Mouse (Mus musculus): ENCODE results near the gene Jsrp1.

Jsrp1 gene

GRCm38 (mm10) chr10:80774981-80775380 lies 38.3 kb downstream of the Jsrp1 start:
- Histone ChIP-seq H3K27me3 (ENCODE audit: insufficient read depth, low read length) (no peaks in the 10 kb centered on the region), H3K4me3 (replicated peaks; ENCODE audit: low read length) (no peak overlapping the region), H3K36me3 (ENCODE audit: insufficient read depth, low read length) (peaks cover 100% of the 10 kb centered on the region), H3K4me1 (replicated peaks; ENCODE audit: low read depth, low read length) (peaks cover 36% of the 10 kb centered on the region), H3K9me3 (ENCODE audit: low read length) (no peaks in the 10 kb centered on the region)
- TF ChIP-seq POU5F1 (IDR thresholded peaks at IDR 0.05; ENCODE audit: borderline replicate concordance, low read length) (no peak), NANOG (IDR thresholded peaks at IDR 0.05; ENCODE audit: borderline replicate concordance, low read length) (no peak), CTCF (conservative IDR thresholded peaks at IDR 0.05; ENCODE audit: low read length) (no peak)

GRCm38 (mm10) chr10:80774549-80774948 lies 38.7 kb downstream of the Jsrp1 start:
- TF ChIP-seq NANOG (IDR thresholded peaks at IDR 0.05; ENCODE audit: borderline replicate concordance, low read length), result no peak
- TF ChIP-seq CTCF (conservative IDR thresholded peaks at IDR 0.05; ENCODE audit: low read length), result peak; percentile 95
- TF ChIP-seq POU5F1 (IDR thresholded peaks at IDR 0.05; ENCODE audit: borderline replicate concordance, low read length), result no peak
- H3K4me3 ChIP-seq (replicated peaks; ENCODE audit: low read length), result no peak overlapping the region
- H3K36me3 ChIP-seq (ENCODE audit: insufficient read depth, low read length), result peaks cover 100% of the 10 kb centered on the region
- H3K9me3 ChIP-seq (ENCODE audit: low read length), result no peaks in the 10 kb centered on the region
- H3K4me1 ChIP-seq (replicated peaks; ENCODE audit: low read depth, low read length), result peaks cover 36% of the 10 kb centered on the region
- H3K27me3 ChIP-seq (ENCODE audit: insufficient read depth, low read length), result no peaks in the 10 kb centered on the region

DNA sequence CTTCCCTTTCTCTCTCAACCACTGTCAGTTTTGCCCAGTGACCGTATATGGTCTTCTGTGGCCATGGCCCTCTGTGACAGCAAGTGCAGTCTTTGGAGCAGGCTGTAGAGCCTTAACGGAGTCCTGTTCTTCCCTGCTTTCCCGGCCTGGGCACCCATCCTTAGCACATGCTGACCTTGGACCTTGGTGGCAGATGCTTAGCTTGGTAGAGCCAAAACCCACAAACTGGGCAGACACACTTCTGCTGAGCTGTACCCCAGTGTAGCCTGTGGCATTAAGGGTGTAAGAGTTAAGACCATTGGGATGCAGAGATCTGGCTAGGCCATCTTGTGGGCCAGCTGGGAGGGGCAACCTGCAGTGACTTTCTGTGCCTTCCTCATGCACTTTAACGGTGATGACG lies 39.5 kb downstream of the Jsrp1 start:
- H3K9me3 ChIP-seq (ENCODE audit: low read length), result no peaks in the 10 kb centered on the region
- peaks cover 100% of the 10 kb centered on the region for H3K36me3 ChIP-seq (ENCODE audit: insufficient read depth, low read length)
- no peaks in the 10 kb centered on the region for H3K27me3 ChIP-seq (ENCODE audit: insufficient read depth, low read length)
- TF ChIP-seq CTCF (conservative IDR thresholded peaks at IDR 0.05; ENCODE audit: low read length), result no peak
- no peak for TF ChIP-seq POU5F1 (IDR thresholded peaks at IDR 0.05; ENCODE audit: borderline replicate concordance, low read length)
- no peak for TF ChIP-seq NANOG (IDR thresholded peaks at IDR 0.05; ENCODE audit: borderline replicate concordance, low read length)
- peaks cover 36% of the 10 kb centered on the region for H3K4me1 ChIP-seq (replicated peaks; ENCODE audit: low read depth, low read length)
- H3K4me3 ChIP-seq (replicated peaks; ENCODE audit: low read length), result no peak overlapping the region

DNA sequence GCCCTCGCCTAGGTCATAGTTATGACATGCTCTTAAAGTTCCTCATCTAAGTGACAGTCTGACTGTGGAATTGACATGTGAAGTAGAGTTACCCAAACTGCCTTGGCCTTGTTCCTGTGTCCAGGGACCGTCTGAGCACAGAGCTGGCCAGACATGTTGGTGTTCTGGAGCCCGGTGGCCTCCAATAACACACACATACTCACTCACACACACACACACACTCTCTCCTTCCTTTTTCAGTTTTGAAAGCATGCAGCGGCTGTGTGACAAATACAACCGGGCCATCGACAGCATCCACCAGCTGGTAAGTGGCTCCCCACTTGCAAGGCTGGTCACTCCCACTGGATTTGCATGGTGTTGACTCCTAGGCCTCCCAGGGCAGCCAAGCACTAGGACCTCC lies 44.9 kb downstream of the Jsrp1 start:
- TF ChIP-seq NANOG (IDR thresholded peaks at IDR 0.05; ENCODE audit: borderline replicate concordance, low read length) (no peak), POU5F1 (IDR thresholded peaks at IDR 0.05; ENCODE audit: borderline replicate concordance, low read length) (no peak), CTCF (conservative IDR thresholded peaks at IDR 0.05; ENCODE audit: low read length) (no peak)
- Histone ChIP-seq H3K4me1 (replicated peaks; ENCODE audit: low read depth, low read length) (peaks cover 45% of the 10 kb centered on the region), H3K27me3 (ENCODE audit: insufficient read depth, low read length) (no peaks in the 10 kb centered on the region)

DNA sequence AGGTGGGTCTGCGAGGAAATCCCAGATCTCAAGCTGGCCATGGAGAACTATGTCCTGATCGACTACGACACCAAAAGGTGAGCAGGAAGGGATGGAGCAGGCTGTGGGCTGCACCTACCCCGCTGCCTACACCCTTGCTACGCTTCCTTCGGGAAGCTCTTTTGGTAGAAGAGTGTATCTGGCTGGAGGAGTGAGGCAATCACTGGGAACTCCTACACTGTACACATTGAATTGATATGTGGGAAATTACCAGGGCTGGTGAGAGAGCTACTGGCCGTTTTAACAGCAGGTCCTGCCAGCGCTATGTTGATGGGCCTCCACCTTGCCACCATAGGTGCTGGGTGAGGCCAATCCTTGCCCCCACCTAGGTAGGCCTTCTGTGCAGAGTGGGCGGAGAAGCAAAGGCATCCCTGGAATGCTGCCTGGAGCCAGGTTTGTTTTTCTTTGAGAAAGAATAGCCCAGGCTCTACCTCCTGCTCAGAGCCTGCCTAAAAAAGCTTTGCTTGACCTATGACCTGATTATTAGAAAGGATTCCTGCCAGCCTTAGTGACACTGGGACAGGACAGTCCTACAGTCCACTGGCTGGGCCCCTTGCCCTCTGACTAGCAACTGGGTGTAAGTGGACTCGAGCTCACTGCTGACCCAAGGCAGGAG lies 47.0 kb downstream of the Jsrp1 start:
- H3K4me1 ChIP-seq (replicated peaks; ENCODE audit: low read depth, low read length), result peaks cover 65% of the 10 kb centered on the region
- TF ChIP-seq CTCF (conservative IDR thresholded peaks at IDR 0.05; ENCODE audit: low read length), result no peak
- H3K27me3 ChIP-seq (ENCODE audit: insufficient read depth, low read length), result no peaks in the 10 kb centered on the region
- peaks cover 95% of the 10 kb centered on the region for H3K36me3 ChIP-seq (ENCODE audit: insufficient read depth, low read length)
- peak overlapping the region; percentile 39 for H3K4me3 ChIP-seq (replicated peaks; ENCODE audit: low read length)
- no peaks in the 10 kb centered on the region for H3K9me3 ChIP-seq (ENCODE audit: low read length)

More for the DNA sequence above, 44.9 kb downstream of the Jsrp1 start:
- H3K36me3 ChIP-seq (ENCODE audit: insufficient read depth, low read length), result peaks cover 98% of the 10 kb centered on the region
- H3K4me3 ChIP-seq (replicated peaks; ENCODE audit: low read length), result no peak overlapping the region
- no peaks in the 10 kb centered on the region for H3K9me3 ChIP-seq (ENCODE audit: low read length)

DNA sequence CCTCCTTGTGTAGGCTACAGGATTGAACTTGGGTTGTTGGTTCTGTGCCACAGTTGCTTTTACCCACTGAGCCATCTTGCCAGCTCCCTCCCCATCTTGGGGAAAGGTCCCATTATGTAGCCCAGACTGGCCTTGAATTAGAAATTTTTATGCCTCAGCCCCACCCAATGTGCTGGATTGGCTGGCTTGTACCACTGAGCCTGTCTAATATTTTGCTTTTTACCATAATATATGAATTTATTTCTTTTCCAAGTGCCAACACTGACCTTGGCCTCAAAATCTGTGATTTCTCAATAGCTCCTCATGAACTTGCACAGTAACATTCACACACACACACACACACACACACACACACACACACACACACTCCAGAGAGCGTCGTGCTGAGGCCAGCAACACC lies 47.6 kb downstream of the Jsrp1 start:
- Histone ChIP-seq H3K36me3 (ENCODE audit: insufficient read depth, low read length) (peaks cover 93% of the 10 kb centered on the region), H3K4me3 (replicated peaks; ENCODE audit: low read length) (peak overlapping the region; percentile 39; the same call in 1 of the 2 replicates), H3K9me3 (ENCODE audit: low read length) (no peaks in the 10 kb centered on the region), H3K4me1 (replicated peaks; ENCODE audit: low read depth, low read length) (peaks cover 70% of the 10 kb centered on the region), H3K27me3 (ENCODE audit: insufficient read depth, low read length) (no peaks in the 10 kb centered on the region)
- no peak for TF ChIP-seq NANOG (IDR thresholded peaks at IDR 0.05; ENCODE audit: borderline replicate concordance, low read length)
- no peak for TF ChIP-seq POU5F1 (IDR thresholded peaks at IDR 0.05; ENCODE audit: borderline replicate concordance, low read length)
- no peak for TF ChIP-seq CTCF (conservative IDR thresholded peaks at IDR 0.05; ENCODE audit: low read length)

- TF ChIP-seq CTCF (conservative IDR thresholded peaks at IDR 0.05; ENCODE audit: low read length) (no peak), NANOG (IDR thresholded peaks at IDR 0.05; ENCODE audit: borderline replicate concordance, low read length) (no peak), POU5F1 (IDR thresholded peaks at IDR 0.05; ENCODE audit: borderline replicate concordance, low read length) (no peak)
- Histone ChIP-seq H3K36me3 (ENCODE audit: insufficient read depth, low read length) (peaks cover 90% of the 10 kb centered on the region), H3K4me1 (replicated peaks; ENCODE audit: low read depth, low read length) (peaks cover 92% of the 10 kb centered on the region)
Observed at GRCm38 (mm10) chr10:80763502-80763901, 49.8 kb downstream of the Jsrp1 start.

DNA sequence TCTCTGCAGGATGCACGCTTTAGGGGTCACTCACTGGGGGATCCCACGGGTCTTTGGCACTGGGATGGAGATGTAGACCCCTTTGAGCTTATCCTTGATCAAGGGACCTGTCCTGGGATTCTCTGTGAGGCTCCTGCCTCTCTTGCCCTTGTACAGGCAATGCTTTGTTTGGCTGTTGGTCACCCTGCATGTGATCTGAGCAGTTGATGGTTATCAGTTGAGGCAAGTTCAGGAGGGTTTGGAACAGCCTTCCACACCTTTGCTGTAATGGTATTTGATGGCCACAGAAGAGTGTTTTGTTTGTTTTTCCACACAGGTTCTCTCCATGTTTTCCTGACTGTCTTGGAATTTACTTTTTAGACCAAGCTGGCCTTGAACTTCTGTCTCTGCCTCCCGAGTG lies 51.5 kb downstream of the Jsrp1 start:
- Histone ChIP-seq H3K4me3 (replicated peaks; ENCODE audit: low read length) (no peak overlapping the region), H3K4me1 (replicated peaks; ENCODE audit: low read depth, low read length) (peaks cover 98% of the 10 kb centered on the region), H3K9me3 (ENCODE audit: low read length) (no peaks in the 10 kb centered on the region), H3K36me3 (ENCODE audit: insufficient read depth, low read length) (peaks cover 89% of the 10 kb centered on the region), H3K27me3 (ENCODE audit: insufficient read depth, low read length) (no peaks in the 10 kb centered on the region)
- no peak for TF ChIP-seq CTCF (conservative IDR thresholded peaks at IDR 0.05; ENCODE audit: low read length)
- no peak for TF ChIP-seq NANOG (IDR thresholded peaks at IDR 0.05; ENCODE audit: borderline replicate concordance, low read length)
- TF ChIP-seq POU5F1 (IDR thresholded peaks at IDR 0.05; ENCODE audit: borderline replicate concordance, low read length), result no peak

More at GRCm38 (mm10) chr10:80763502-80763901, 49.8 kb downstream of the Jsrp1 start:
- no peaks in the 10 kb centered on the region for H3K9me3 ChIP-seq (ENCODE audit: low read length)
- no peak overlapping the region for H3K4me3 ChIP-seq (replicated peaks; ENCODE audit: low read length)
- no peaks in the 10 kb centered on the region for H3K27me3 ChIP-seq (ENCODE audit: insufficient read depth, low read length)

All from E14TG2a.4 (cell line).